Mouse (Mus musculus): ENCODE data around the gene Psmb3.

DNA sequence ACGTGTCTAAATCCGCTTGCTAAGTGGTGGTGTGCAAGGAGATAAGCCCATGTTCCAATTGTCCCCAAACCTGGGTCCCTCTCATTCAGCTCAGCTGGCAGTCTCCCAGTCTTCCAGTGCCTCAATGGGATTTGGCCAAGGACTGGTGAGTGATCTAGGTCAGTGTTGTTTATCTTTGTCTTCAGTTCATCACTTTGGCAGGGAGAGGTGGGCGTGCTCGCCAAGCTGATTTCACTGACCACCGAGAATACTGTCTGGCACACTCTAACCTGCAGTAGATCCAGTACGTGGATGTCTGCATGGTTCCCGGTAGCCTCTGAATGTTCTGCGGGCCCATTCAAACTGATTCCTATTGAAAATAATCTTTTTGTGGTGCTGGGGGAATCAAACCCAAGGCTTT lies 10.7 kb downstream of the Psmb3 start:
- TF ChIP-seq CTCF (conservative IDR thresholded peaks at IDR 0.05; ENCODE audit: insufficient read depth, insufficient read length, low read depth, low read length) (no peak), POLR2A (IDR thresholded peaks at IDR 0.05; ENCODE audit: low read depth, low read length) (no peak)
